Mouse (Mus musculus) brain, embryonic 14.5 days (tissue): ENCODE measurements at regions not wholly inside any gene's neighbourhood (a gene's known extent, or its start where the extent isn't known, plus 50 kb on each side); places are given as distances from the start of the nearest gene placed in this dataset.

ENCODE experiments used
- CTCF ChIP-seq: fragments of 200-500 bp; IDR thresholded peaks from 2 replicates; pipeline ENCODE4 v1.5.1; 2012; ENCODE audit warnings: inconsistent platforms, mild to moderate bottlenecking, moderate library complexity, borderline replicate concordance; ENCODE audit not compliant: insufficient read depth, insufficient read length; ENCODE audit errors: extremely low read depth
- POLR2A ChIP-seq: fragments of 200-500 bp; IDR thresholded peaks from 2 replicates; pipeline ENCODE4 v1.6.1; 2012; ENCODE audit warnings: mild to moderate bottlenecking, inconsistent platforms, borderline replicate concordance; ENCODE audit not compliant: poor library complexity, insufficient read depth, insufficient read length, severe bottlenecking; ENCODE audit errors: extremely low read depth

GRCm38 (mm10) chr14:54021443-54021842 is 232.5 kb downstream of the Dad1 start:
- TF ChIP-seq POLR2A = no peak
- TF ChIP-seq CTCF = no peak
